Mouse (Mus musculus) liver, embryonic 14.5 days (tissue): ENCODE data around the gene Mapk7.

Source experiments
- CTCF ChIP-seq: IDR thresholded peaks from 2 replicates; pipeline ENCODE4 v1.5.1; 2016; ENCODE audit warnings: antibody characterized with exemption, low read depth, control low read depth
- EP300 ChIP-seq: IDR thresholded peaks from 2 replicates; pipeline ENCODE4 v1.6.1; 2016; ENCODE audit warnings: antibody characterized with exemption, low read depth

- TF ChIP-seq CTCF (no peak), EP300 (no peak)
Measured at GRCm38 (mm10) chr11:61537362-61537761, 43.2 kb upstream of the Mapk7 start.
